Mouse (Mus musculus) forebrain, embryonic 10.5 days (tissue): ENCODE measurements around the gene Mlxipl. TPM values are rescaled to one million over a fixed set of nuclear protein-coding genes. Genes with fewer than 3 reads are reported as not detected.

ENCODE experiments used
- DNase-seq: peaks from one replicate; pipeline ENCODE4 v3.0.0-alpha.2; 2017; ENCODE audit warnings: low spot score; ENCODE audit errors: extremely low spot score
- H3K27ac ChIP-seq: fragments of 300-500 bp; sonication (generic); 2 replicates; pipeline ENCODE4 v1.5.1; 2016; ENCODE audit warnings: mild to moderate bottlenecking
- H3K27me3 ChIP-seq: fragments of 300-500 bp; sonication (generic); 2 replicates; pipeline ENCODE4 v1.6.1; 2016; ENCODE audit warnings: mild to moderate bottlenecking; ENCODE audit not compliant: poor library complexity, severe bottlenecking
- H3K36me3 ChIP-seq: fragments of 300-500 bp; sonication (generic); replicated peaks from 2 replicates; pipeline ENCODE4 v1.6.1; 2016; ENCODE audit warnings: mild to moderate bottlenecking, moderate library complexity
- H3K4me1 ChIP-seq: fragments of 300-500 bp; sonication (generic); 2 replicates; pipeline ENCODE4 v1.6.1; 2016
- H3K4me3 ChIP-seq: fragments of 300-500 bp; sonication (generic); 2 replicates; pipeline ENCODE4 v1.5.1; 2016; ENCODE audit warnings: mild to moderate bottlenecking, moderate library complexity
- H3K9me3 ChIP-seq: fragments of 300-500 bp; sonication (generic); 2 replicates; pipeline ENCODE4 v1.6.1; 2016; ENCODE audit warnings: mild to moderate bottlenecking, moderate library complexity
- WGBS: fragments of 180-500 bp; shearing (Covaris S2); methylation state at CpG from one replicate; pipeline ENCODE4 v1.1.7; 2016; 5-methylcytosine and 5-hydroxymethylcytosine counted together
- polyA plus RNA-seq: library from polyadenylated mRNA; unstranded; fragments of >200 nt; fragmentation: Nextera tagmentation; extraction: Ambion mirVana; gene quantifications from 2 replicates; pipeline ENCODE4 v1.2.1, GENCODE M21; 2016

Mlxipl gene
- polyA plus RNA-seq, 1 experiment from 2014 or later: 4.0 TPM

- no peak overlapping the region for H3K27ac ChIP-seq
- H3K36me3 ChIP-seq: no peaks in the 10 kb centered on the region
- WGBS: 68% methylated on average over 1 of the region's 1 CpGs
- peaks cover 23% of the 10 kb centered on the region for H3K27me3 ChIP-seq
- no peaks in the 10 kb centered on the region for H3K9me3 ChIP-seq
- H3K4me1 ChIP-seq: no peaks in the 10 kb centered on the region
- no peak overlapping the region for H3K4me3 ChIP-seq
- no peak for DNase-seq
These were observed 11.3 kb downstream of the Mlxipl start for GRCm38 (mm10) chr5:135100981-135101380.

- Histone ChIP-seq H3K27me3 (peaks cover 54% of the 10 kb centered on the region), H3K4me3 (no peak overlapping the region), H3K9me3 (no peaks in the 10 kb centered on the region), H3K36me3 (no peaks in the 10 kb centered on the region), H3K27ac (no peak overlapping the region), H3K4me1 (peaks cover 23% of the 10 kb centered on the region)
- WGBS: 69% methylated on average over 11 of the region's 11 CpGs
- DNase-seq: no peak
These were observed 14.4 kb downstream of the Mlxipl start for GRCm38 (mm10) chr5:135103999-135104660.

DNA sequence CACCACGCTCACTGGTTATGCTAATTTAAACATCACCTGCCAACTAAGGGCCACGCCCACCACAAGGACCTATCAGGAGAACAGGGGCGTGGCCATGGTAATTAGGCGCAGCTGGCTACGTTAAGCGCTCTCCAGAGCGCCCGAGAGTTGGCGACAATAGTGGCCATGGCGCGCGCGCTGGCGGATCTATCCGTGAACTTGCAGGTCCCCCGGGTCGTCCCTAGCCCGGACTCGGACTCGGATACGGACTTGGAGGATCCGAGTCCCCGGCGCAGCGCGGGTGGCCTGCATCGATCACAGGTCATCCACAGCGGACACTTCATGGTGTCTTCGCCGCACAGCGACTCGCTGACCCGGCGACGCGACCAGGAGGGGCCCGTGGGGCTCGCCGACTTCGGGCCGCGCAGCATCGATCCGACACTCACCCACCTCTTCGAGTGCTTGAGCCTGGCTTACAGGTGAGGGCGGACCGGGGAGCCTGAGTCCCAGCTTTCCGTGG, 17.1 kb downstream of the Mlxipl start:
- H3K27me3 ChIP-seq: peaks cover 77% of the 10 kb centered on the region
- no peaks in the 10 kb centered on the region for H3K9me3 ChIP-seq
- H3K4me3 ChIP-seq: peak overlapping the region; percentile 59
- no peaks in the 10 kb centered on the region for H3K36me3 ChIP-seq
- H3K4me1 ChIP-seq: peaks cover 23% of the 10 kb centered on the region
- peak overlapping the region; percentile 68 for H3K27ac ChIP-seq
- under 1% methylated on average over 48 of the region's 48 CpGs for WGBS
- DNase-seq: peak; percentile 88

DNA sequence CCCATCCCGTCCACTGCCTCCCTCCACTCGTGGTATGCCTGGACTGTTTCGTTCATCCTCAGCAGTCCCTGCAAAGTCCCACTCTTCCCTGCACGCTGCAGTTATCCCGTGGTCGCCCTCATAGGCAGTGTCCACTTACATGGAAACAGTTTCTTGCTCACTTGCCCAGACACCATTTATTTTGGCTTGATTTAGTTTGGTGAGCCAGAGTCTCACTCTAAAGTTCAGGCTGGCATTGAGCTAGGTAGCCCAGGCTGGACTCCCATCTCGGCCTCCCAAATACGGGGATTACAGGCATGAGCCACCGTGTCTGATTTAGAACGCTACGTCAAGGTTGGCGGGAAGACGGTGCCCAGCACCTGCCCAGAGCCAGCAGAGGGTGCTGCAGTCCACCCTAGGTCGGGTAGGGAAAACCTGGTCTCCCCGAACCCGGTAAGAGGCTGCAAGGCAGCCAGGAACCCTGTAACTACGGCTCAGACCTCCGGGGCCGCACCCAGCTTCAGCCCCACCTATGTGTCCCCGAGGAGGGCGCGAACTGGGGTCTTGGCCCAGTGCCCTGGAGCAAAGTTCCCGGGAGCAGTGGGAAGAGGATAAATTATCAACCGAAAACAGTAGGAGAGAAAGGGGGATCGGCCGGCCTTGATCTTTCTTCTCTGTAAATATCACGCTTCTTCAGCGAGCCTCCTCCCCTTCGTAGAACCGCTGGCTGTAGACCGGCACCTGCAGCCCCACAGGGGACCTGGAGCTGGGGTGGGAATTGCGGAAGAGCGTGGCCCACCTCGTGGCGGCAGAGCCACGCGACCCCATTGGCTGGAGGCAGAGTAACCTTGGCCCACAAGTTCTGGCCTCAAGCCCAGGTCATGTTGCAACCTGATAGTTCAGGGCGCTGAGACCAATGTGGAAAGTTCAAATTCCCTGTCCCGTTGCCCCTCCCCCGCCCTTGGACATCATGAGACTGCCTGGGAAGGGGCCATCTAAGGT, 18.1 kb downstream of the Mlxipl start:
- Histone ChIP-seq H3K9me3 (no peaks in the 10 kb centered on the region), H3K27me3 (peaks cover 75% of the 10 kb centered on the region), H3K36me3 (no peaks in the 10 kb centered on the region), H3K4me1 (peaks cover 23% of the 10 kb centered on the region), H3K4me3 (peak overlapping the region; percentile 59), H3K27ac (peak overlapping the region; percentile 68; the same call in 1 of the 2 replicates)
- WGBS: 11% methylated on average over 40 of the region's 40 CpGs
- peak; percentile 61 for DNase-seq

- Histone ChIP-seq H3K4me1 (peaks cover 23% of the 10 kb centered on the region), H3K36me3 (no peaks in the 10 kb centered on the region), H3K9me3 (no peaks in the 10 kb centered on the region), H3K27me3 (peaks cover 72% of the 10 kb centered on the region), H3K4me3 (no peak overlapping the region), H3K27ac (no peak overlapping the region)
- 62% methylated on average over 6 of the region's 6 CpGs for WGBS
- DNase-seq: no peak
These were observed 19.3 kb downstream of the Mlxipl start for GRCm38 (mm10) chr5:135109017-135109416.

GRCm38 (mm10) chr5:135109426-135109825, 19.7 kb downstream of the Mlxipl start:
- H3K4me1 ChIP-seq: peaks cover 23% of the 10 kb centered on the region
- H3K27me3 ChIP-seq: peaks cover 69% of the 10 kb centered on the region
- no peak overlapping the region for H3K27ac ChIP-seq
- H3K9me3 ChIP-seq: no peaks in the 10 kb centered on the region
- H3K36me3 ChIP-seq: no peaks in the 10 kb centered on the region
- H3K4me3 ChIP-seq: no peak overlapping the region
- whole genome bisulfite sequencing: 93% methylated on average over 3 of the region's 3 CpGs
- DNase-seq: no peak

- H3K27ac ChIP-seq: no peak overlapping the region
- H3K4me1 ChIP-seq: peaks cover 23% of the 10 kb centered on the region
- H3K27me3 ChIP-seq: peaks cover 64% of the 10 kb centered on the region
- DNase-seq: no peak
- H3K36me3 ChIP-seq: no peaks in the 10 kb centered on the region
- H3K9me3 ChIP-seq: no peaks in the 10 kb centered on the region
- no peak overlapping the region for H3K4me3 ChIP-seq
- WGBS: 78% methylated on average over 6 of the region's 6 CpGs
These were observed 20.3 kb downstream of the Mlxipl start for GRCm38 (mm10) chr5:135109976-135110375.

- peaks cover 4% of the 10 kb centered on the region for H3K4me1 ChIP-seq
- no peaks in the 10 kb centered on the region for H3K36me3 ChIP-seq
- H3K9me3 ChIP-seq: no peaks in the 10 kb centered on the region
- 90% methylated on average over 12 of the region's 12 CpGs for WGBS
- H3K27me3 ChIP-seq: peaks cover 26% of the 10 kb centered on the region
- no peak overlapping the region for H3K4me3 ChIP-seq
- DNase-seq: no peak
- no peak overlapping the region for H3K27ac ChIP-seq
These were observed 24.1 kb downstream of the Mlxipl start for GRCm38 (mm10) chr5:135113782-135114181.

GRCm38 (mm10) chr5:135115241-135115640, 25.6 kb downstream of the Mlxipl start:
- DNase-seq: no peak
- H3K27ac ChIP-seq: no peak overlapping the region
- H3K4me1 ChIP-seq: peaks cover 6% of the 10 kb centered on the region
- H3K9me3 ChIP-seq: no peaks in the 10 kb centered on the region
- H3K4me3 ChIP-seq: no peak overlapping the region
- H3K27me3 ChIP-seq: peaks cover 11% of the 10 kb centered on the region
- H3K36me3 ChIP-seq: no peaks in the 10 kb centered on the region
- WGBS: 90% methylated on average over 8 of the region's 8 CpGs

- H3K27me3 ChIP-seq: peaks cover 18% of the 10 kb centered on the region
- 38% methylated on average over 6 of the region's 6 CpGs for WGBS
- no peaks in the 10 kb centered on the region for H3K36me3 ChIP-seq
- H3K27ac ChIP-seq: no peak overlapping the region
- H3K9me3 ChIP-seq: no peaks in the 10 kb centered on the region
- H3K4me1 ChIP-seq: peaks cover 6% of the 10 kb centered on the region
- DNase-seq: peak; percentile 62
- H3K4me3 ChIP-seq: no peak overlapping the region
These were observed 28.9 kb downstream of the Mlxipl start for GRCm38 (mm10) chr5:135118589-135119081.

GRCm38 (mm10) chr5:135120753-135121152, 31.1 kb downstream of the Mlxipl start:
- no peak for DNase-seq
- H3K4me1 ChIP-seq: peaks cover 6% of the 10 kb centered on the region
- H3K27me3 ChIP-seq: peaks cover 18% of the 10 kb centered on the region
- H3K9me3 ChIP-seq: no peaks in the 10 kb centered on the region
- H3K27ac ChIP-seq: no peak overlapping the region
- no peaks in the 10 kb centered on the region for H3K36me3 ChIP-seq
- H3K4me3 ChIP-seq: no peak overlapping the region
- 71% methylated on average over 4 of the region's 4 CpGs for WGBS

- Histone ChIP-seq H3K36me3 (no peaks in the 10 kb centered on the region), H3K4me3 (no peak overlapping the region)
- no peak for DNase-seq
These were observed 36.4 kb downstream of the Mlxipl start for GRCm38 (mm10) chr5:135126121-135126520.

More at GRCm38 (mm10) chr5:135126121-135126520, 36.4 kb downstream of the Mlxipl start:
- WGBS: 57% methylated on average over 6 of the region's 6 CpGs
- Histone ChIP-seq H3K9me3 (no peaks in the 10 kb centered on the region), H3K4me1 (no peaks in the 10 kb centered on the region), H3K27ac (no peak overlapping the region), H3K27me3 (peaks cover 18% of the 10 kb centered on the region)
